Mouse (Mus musculus): Measurements from ENCODE around the gene Samd13.

The Samd13 gene

DNA sequence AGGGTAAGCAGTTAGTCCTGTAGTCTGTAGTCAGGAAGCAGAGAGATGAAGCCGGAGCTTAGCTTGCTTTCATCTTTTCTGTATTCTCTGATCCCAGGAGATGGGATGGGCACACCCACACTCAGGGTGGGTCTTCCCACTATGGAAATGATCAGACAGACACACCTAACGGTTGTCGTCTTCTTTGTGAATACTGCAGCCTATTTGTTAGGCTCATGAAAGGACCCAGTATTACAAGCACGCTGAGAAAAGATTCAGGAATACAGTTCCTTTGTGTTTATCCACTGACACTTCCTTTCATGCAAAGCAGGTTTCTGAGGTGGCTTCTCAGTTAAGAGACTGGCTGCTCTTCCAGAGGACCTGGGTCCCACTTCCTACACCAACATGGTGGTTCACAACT, 74.1 kb downstream of the Samd13 start:
- DNase-seq = no peak

DNA sequence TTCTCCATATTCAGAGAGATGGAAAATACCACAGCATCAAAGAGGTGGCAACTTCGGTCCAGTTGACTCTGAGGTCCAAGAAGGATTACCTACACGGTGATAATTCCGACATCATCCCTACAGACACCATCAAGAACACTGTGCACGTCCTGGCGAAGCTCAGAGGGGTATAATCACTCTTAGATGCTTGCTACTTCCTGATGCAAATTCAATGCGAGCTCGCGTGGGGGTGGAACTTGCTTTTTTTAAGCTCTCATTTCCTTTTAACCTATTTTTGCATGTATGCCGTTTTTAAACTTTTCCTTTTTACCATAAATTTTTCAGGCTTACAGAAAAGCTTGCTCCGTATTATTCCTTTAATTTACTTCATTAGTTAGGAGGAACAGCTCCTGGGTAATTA, 75.1 kb downstream of the Samd13 start:
- no peak for DNase-seq

DNA sequence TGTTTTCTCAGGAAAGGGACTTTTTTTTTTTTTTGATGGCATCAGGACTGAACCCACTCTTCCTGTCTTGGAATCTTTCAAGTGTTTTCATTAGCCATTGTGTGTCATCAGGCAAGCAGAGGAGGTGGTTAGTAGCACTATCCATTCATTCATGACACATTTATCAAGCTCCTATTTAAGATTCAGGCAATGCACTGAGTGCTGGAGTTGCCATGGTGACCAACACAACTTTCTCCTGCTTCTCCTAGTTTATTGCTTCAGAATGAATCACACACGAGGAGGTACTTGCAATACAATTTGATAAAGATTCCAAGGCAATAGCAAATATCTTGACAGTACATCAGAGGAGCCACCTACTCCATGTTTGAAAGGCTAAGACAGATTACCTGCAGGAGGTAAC, 78.0 kb downstream of the Samd13 start:
- DNase-seq = no peak

DNA sequence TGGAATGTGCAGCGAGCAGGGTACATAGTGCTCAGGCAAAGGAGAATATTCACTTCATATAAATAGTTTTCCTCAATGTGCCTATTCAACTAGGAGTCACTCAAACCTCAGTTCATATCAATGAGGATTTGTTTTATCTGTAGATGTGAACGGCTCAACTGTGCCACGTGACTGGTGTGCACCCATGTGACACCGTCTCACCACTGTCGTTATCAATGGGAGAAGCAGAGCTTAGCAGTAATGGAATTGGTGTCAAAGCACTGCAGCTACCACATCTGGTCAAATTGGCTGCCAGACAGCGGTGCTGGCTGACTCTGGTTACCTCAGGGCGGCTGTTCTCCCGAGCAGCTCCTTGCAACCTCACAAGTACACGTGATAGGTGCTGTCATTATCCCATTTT, 80.7 kb downstream of the Samd13 start:
- no peak for DNase-seq

DNA sequence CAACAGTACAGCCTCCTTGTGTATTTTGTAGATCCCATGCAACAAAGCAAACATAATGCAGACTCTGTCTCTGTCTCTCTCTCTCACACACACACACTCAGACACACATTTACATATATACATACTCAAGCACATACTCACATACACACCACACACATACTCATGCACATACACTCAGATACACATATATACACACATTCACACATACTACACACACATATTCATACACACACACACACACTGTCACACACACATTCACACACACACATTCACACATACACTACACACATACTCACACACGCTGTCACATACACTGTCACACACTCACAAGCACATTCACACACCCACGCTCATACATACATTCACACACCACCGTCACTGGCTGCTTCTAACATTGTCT, 82.9 kb downstream of the Samd13 start:
- DNase-seq = no peak

DNA sequence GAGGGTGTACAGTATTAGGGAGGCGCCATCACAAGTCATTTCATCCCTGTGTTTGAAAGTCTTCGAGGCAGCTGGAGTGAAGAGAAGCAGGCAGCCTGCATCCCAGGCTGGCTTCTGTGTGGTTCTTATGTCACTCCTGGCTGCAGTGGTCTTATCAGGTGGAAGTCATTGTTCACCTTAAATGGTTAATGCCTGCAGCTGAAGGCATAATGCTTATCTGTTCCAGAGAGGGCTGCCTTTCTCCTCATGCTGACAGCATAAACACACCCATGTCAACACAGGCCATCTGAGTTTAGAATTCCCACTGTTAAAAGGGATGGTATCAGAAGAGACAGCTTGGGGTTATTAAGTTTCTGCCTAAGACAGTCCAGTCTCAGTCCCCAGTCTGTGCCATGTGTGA, 84.2 kb downstream of the Samd13 start:
- DNase-seq = no peak

DNA sequence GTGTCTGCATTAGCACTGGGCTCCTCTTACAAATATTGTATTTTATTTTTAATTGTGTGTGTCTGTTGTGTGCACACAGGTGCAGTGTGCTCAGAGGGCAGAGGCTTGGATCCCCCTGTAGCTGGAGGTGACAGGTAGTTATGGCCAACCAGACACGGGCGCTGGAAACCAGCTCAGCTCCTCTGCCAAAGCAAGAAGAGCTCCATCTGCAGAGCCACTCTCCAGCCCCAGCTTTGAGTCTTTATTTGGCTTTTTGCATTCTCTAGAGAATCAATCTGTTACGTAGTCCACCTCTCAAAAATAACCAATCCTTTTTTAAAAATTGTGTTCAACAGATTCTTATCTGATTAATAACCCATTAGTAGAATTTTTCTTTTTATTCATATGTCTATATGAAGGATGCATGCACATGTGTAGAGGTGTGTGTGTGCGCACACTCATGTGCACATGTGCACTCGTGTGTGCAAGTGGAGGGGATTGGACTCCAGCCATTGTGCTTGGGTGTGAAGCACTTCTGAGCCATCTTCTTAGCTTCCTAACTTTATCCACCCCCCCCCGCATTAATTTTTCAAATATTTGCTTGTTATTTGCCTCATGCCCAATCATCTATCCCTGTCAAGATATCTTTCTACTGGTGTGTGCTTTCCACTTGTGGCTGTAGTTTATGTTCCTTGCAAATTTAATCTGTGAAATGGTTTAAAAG, 86.0 kb downstream of the Samd13 start:
- DNase-seq = no peak

DNA sequence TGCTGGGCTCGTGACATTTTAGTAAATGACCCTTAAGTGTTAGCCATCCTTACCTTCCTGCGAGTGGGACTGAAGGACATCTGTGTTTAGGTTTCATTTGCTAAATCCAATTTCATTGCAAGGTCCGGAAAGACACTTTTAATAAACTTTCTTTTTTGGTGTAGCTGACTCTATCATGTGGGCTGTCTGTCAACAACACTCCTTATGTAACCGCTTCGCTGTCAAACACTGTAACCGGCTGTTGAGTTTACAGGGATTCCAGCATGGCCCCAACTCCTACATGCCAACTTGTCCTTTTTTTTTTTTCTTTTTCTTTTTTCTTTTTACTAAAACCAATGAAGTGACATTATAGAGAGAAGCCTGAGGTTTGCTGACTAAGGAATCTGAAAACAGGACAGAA, 87.0 kb downstream of the Samd13 start:
- DNase-seq = no peak

DNA sequence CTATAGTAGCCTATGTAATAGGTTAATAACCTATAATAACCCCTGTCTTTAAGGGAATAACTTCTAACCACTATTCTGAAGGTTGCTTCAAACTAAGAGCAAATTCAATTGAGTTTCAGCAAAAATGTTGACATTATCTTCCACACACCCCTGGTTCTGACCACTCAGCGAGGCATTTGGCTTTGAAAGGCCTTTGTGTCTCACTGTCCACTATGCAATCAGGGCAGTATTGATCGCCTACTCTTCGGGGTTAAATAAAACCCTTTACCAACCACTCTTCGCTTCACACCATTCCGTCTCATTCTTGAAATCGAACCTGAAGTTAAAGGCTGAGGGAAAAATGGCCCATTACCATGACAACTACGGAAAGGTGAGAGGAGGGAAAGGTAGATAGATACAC, 88.5 kb downstream of the Samd13 start:
- no peak for DNase-seq

DNA sequence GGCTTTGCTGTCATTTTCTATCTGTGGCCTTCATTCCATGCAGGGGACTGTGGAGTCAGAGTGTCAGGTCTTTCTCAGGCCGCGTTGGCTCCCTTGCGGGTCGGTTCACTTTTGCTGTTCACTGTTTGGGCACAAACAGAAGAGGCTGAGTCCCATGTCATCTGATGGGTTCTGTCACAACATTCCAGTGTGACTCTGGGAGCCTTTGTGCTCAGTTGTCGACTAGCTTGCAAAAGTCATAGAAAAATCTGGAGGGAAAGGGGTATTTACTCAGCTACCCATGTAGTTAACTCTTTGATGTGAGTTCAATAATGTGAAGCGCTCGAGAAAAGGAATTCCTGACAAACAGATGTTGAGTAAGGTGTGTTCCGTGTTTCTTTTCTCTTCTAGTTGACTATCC, 89.0 kb downstream of the Samd13 start:
- DNase-seq = no peak

DNA sequence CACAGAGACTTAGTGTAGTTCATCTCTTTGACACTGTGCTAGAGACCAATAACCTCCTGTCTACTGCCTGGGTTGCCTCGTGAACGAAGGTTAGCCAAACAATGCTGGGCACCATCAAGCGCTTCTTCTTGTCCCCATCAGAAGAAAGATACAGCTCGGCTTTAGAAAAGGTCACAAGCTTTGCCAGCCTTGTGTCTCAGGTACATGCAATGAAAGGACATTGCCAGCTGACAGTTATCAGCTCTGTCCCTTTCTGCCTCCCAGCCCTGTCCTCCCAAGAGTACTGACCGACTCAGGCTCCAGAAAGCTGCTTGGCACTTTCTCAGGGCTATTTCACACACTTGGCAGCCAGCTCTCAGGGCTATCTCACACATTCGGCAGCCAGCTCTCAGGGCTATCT, 90.0 kb downstream of the Samd13 start:
- DNase-seq = no peak

Measured in B cell, adult 2 months (primary cell).